Mouse (Mus musculus): ENCODE measurements at regions not wholly inside any gene's neighbourhood (a gene's known extent, or its start where the extent isn't known, plus 50 kb on each side); places are given as distances from the start of the nearest gene placed in this dataset.

DNA sequence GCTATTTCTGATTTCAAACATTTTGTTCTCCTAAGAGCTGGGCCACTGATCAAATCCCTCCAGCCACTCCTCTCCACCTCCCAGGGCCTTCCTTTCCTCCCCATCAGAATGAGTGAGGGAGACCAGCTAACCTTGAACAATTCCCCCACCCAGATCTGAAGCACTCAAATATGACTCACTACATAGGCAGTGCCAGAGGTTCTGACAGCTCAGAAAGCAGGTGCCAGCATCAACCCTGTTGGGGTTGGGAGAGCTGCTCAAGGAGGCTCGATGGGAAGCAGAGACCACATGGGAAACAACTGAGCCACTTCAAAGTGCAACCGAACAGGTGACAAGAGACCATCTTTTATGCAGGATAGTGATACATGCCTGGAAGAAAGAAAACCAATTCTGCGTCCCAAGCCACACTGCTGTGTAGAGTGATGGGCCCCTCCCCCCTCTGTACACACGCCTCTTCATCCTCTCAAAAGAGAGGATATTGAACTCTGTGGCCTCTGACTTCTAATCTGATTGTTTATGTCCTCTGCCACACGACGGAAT, 210.4 kb downstream of the 3100002H09Rik start:
- TF ChIP-seq MAX (IDR thresholded peaks at IDR 0.05; ENCODE audit: low read length) (no peak), POLR2A (IDR thresholded peaks at IDR 0.05; ENCODE audit: low read depth, low read length) (no peak), ETS1 (conservative IDR thresholded peaks at IDR 0.05; ENCODE audit: low read depth, low read length) (no peak), NRF1 (IDR thresholded peaks at IDR 0.05; ENCODE audit: low read depth, low read length) (no peak), ELF1 (IDR thresholded peaks at IDR 0.05; ENCODE audit: low read depth, low read length) (no peak), CHD2 (IDR thresholded peaks at IDR 0.05; ENCODE audit: low read length) (no peak)

Data from CH12.LX (cell line).